Mouse (Mus musculus): ENCODE data around the gene BC052040.

- TF ChIP-seq CTCF (IDR thresholded peaks at IDR 0.05; ENCODE audit: low read depth, low read length) (no peak), POLR2A (IDR thresholded peaks at IDR 0.05; ENCODE audit: borderline replicate concordance, low read depth, low read length) (no peak)
Measured at GRCm38 (mm10) chr2:115610503-115610902, 29.0 kb downstream of the BC052040 start.

Data from bone marrow macrophage, adult 2 months (primary cell).